Mouse (Mus musculus): ENCODE data around the gene Bin2.

DNA sequence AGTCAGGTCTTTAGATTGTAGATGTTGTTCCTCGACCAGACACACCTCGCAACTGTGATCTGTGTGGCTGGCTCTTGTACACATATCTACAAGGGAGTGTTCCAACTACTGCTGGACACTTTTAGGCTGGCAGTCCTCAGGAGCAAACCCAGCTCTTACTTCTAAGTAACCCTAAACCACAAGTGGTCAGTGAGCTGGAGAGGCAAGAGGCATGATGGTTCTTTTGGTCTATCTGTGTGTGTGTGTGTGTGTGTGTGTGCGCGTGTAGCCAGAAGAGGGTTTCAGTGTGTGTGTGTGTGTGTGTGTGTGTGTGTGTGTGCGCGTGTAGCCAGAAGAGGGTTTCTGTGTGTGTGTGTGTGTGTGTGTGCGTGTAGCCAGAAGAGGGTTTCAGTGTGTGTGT lies 26.9 kb downstream of the Bin2 start:
- TF ChIP-seq CTCF (IDR thresholded peaks at IDR 0.05) (no peak), EP300 (IDR thresholded peaks at IDR 0.05) (no peak)

All from lung, postnatal 0 days (tissue).